Mouse (Mus musculus) layer of hippocampus, postnatal 36 days (tissue): ENCODE measurements at regions not wholly inside any gene's neighbourhood (a gene's known extent, or its start where the extent isn't known, plus 50 kb on each side); places are given as distances from the start of the nearest gene placed in this dataset.

Source experiments
- DNase-seq, 2 experiments: peaks; one replicate each; pipeline ENCODE4 v3.0.0; 2022

- DNase-seq = no peak
Observed at GRCm38 (mm10) chr6:94900862-94901261, 200.9 kb upstream of the Lrig1 start.

GRCm38 (mm10) chr6:94898881-94899280 lies 198.9 kb upstream of the Lrig1 start:
- no peak for DNase-seq

GRCm38 (mm10) chr6:94890165-94890564 lies 190.2 kb upstream of the Lrig1 start:
- no peak for DNase-seq

GRCm38 (mm10) chr6:94889271-94889670 lies 189.3 kb upstream of the Lrig1 start:
- no peak for DNase-seq

GRCm38 (mm10) chr6:94881139-94881538 lies 181.2 kb upstream of the Lrig1 start:
- DNase-seq = no peak

- no peak for DNase-seq
Observed at GRCm38 (mm10) chr6:94875841-94876240, 175.9 kb upstream of the Lrig1 start.

GRCm38 (mm10) chr6:94875065-94875464 lies 175.1 kb upstream of the Lrig1 start:
- no peak for DNase-seq

GRCm38 (mm10) chr6:94874415-94874814 lies 174.5 kb upstream of the Lrig1 start:
- DNase-seq = no peak

GRCm38 (mm10) chr6:94867952-94868351 lies 168.0 kb upstream of the Lrig1 start:
- no peak for DNase-seq

GRCm38 (mm10) chr6:94865498-94865897 lies 165.5 kb upstream of the Lrig1 start:
- DNase-seq = no peak

GRCm38 (mm10) chr6:94858121-94858621 lies 158.2 kb upstream of the Lrig1 start:
- DNase-seq = no peak

- DNase-seq = no peak
Observed at GRCm38 (mm10) chr6:94850121-94850520, 150.2 kb upstream of the Lrig1 start.

GRCm38 (mm10) chr6:94849533-94849932 lies 149.6 kb upstream of the Lrig1 start:
- DNase-seq = no peak

- no peak for DNase-seq
Observed at GRCm38 (mm10) chr6:94848437-94848836, 148.5 kb upstream of the Lrig1 start.

GRCm38 (mm10) chr6:94845821-94846220 lies 145.9 kb upstream of the Lrig1 start:
- DNase-seq = no peak

- DNase-seq = no peak
Observed at GRCm38 (mm10) chr6:94842856-94843255, 142.9 kb upstream of the Lrig1 start.

GRCm38 (mm10) chr6:94841881-94842280 lies 141.9 kb upstream of the Lrig1 start:
- DNase-seq = no peak

GRCm38 (mm10) chr6:94835742-94836141 lies 135.8 kb upstream of the Lrig1 start:
- no peak for DNase-seq

GRCm38 (mm10) chr6:94834551-94834950 lies 134.6 kb upstream of the Lrig1 start:
- no peak for DNase-seq

GRCm38 (mm10) chr6:94830801-94831200 lies 130.8 kb upstream of the Lrig1 start:
- no peak for DNase-seq

- no peak for DNase-seq
Observed at GRCm38 (mm10) chr6:94829246-94829645, 129.3 kb upstream of the Lrig1 start.

- DNase-seq = no peak
Observed at GRCm38 (mm10) chr6:94826656-94827055, 126.7 kb upstream of the Lrig1 start.

GRCm38 (mm10) chr6:94818220-94818619 lies 118.3 kb upstream of the Lrig1 start:
- DNase-seq = no peak

GRCm38 (mm10) chr6:94816161-94816560 lies 116.2 kb upstream of the Lrig1 start:
- DNase-seq = no peak

GRCm38 (mm10) chr6:94814711-94815110 lies 114.8 kb upstream of the Lrig1 start:
- DNase-seq = no peak
